In genomic region chr15:50974002-50974754, GRCm38 (mm10) we compare ENCODE assay signal across 19 mouse cellular contexts.
DNase-seq lines count a peak whose midpoint lies in the region; ATAC-seq and TF ChIP-seq lines count a peak whose summit lies in the region.
"Had no signal": no experiment of that assay in that cellular context is flagged by ENCODE, and none has a peak within 500 bp of the region (broad histone marks: within the 10 kb centered on the region; RNA-seq: fewer than 3 reads in every experiment).

No protein-coding gene starts in this region.

- no peaks in the 10 kb centered on the region for H3K9me3 ChIP-seq in lung, postnatal 0 days (ENCODE audit: low read length)
- H3K9me3 ChIP-seq: embryonic facial prominence, embryonic 13.5 days; heart, embryonic 15.5 days; hindbrain, embryonic 10.5 days; intestine, embryonic 15.5 days had no signal

- H3K4me2 ChIP-seq in lung, postnatal 0 days (replicated peaks; ENCODE audit: low read depth, low read length) = no peak overlapping the region
- H3K4me2 ChIP-seq: embryonic facial prominence, embryonic 13.5 days; heart, embryonic 11.5 days; heart, embryonic 15.5 days; hindbrain, embryonic 14.5 days; intestine, embryonic 15.5 days had no signal

- no peak for TF ChIP-seq CTCF in lung, postnatal 0 days (IDR thresholded peaks at IDR 0.05)

- WGBS in lung, postnatal 0 days = 52% methylated on average over 9 of the region's 9 CpGs

- H3K27me3 ChIP-seq in lung, postnatal 0 days (replicated peaks; ENCODE audit: insufficient read depth, low read length) = no peaks in the 10 kb centered on the region
- H3K27me3 ChIP-seq: embryonic facial prominence, embryonic 13.5 days; heart, embryonic 15.5 days; intestine, embryonic 15.5 days had no signal

- DNase-seq in frontal cortex, postnatal 14 days (ENCODE audit: low spot score in 2 of 2) = no peak
- peak; percentile 16 for DNase-seq in lung, postnatal 0 days (ENCODE audit: low spot score)
- DNase-seq in lung, adult 18-20 months = no peak
- peak; percentile 33 for DNase-seq in lung, postnatal 10 days
- no peak for DNase-seq in layer of hippocampus, adult 9-11 months
- no peak for DNase-seq in adrenal gland, postnatal 10 days
- DNase-seq: adrenal gland, adult 2 months; cerebellum, adult 18-20 months; cerebellum, adult 9-11 months; cerebellum, postnatal 36 days; gastrocnemius, postnatal 14 days; heart, adult 2 months had no signal

- H3K9ac ChIP-seq in lung, postnatal 0 days (replicated peaks; ENCODE audit: low read depth) = no peak overlapping the region
- H3K9ac ChIP-seq: embryonic facial prominence, embryonic 13.5 days; heart, embryonic 15.5 days; hindbrain, embryonic 14.5 days; intestine, embryonic 15.5 days had no signal

- no peaks in the 10 kb centered on the region for H3K4me1 ChIP-seq in lung, postnatal 0 days (ENCODE audit: insufficient read depth, low read depth, low read length)
- H3K4me1 ChIP-seq: embryonic facial prominence, embryonic 13.5 days; heart, embryonic 15.5 days; hindbrain, embryonic 10.5 days; intestine, embryonic 15.5 days had no signal

- TF ChIP-seq EP300 in lung, postnatal 0 days (IDR thresholded peaks at IDR 0.05) = 0 out of 2 replicates have a peak, but pooled peaks have one; percentile 3

- peak; percentile 23; the same call in 1 of the 2 replicates for ATAC-seq in frontal cortex, adult (ENCODE audit: low TSS enrichment)
- ATAC-seq in lung, postnatal 0 days = peak; percentile 21; the same call in 1 of the 2 replicates
- ATAC-seq: intestine, embryonic 15.5 days had no signal

- H3K36me3 ChIP-seq in lung, postnatal 0 days (ENCODE audit: insufficient read depth, low read length) = no peaks in the 10 kb centered on the region
- H3K36me3 ChIP-seq: embryonic facial prominence, embryonic 13.5 days; heart, embryonic 15.5 days; hindbrain, embryonic 10.5 days; intestine, embryonic 15.5 days had no signal

- no peak overlapping the region for H3K27ac ChIP-seq in lung, postnatal 0 days (ENCODE audit: low read length)
- H3K27ac ChIP-seq: embryonic facial prominence, embryonic 13.5 days; heart, adult 2 months; heart, embryonic 15.5 days; hindbrain, embryonic 10.5 days; hindbrain, embryonic 14.5 days; intestine, embryonic 15.5 days had no signal

- no peak overlapping the region for H3K4me3 ChIP-seq in lung, postnatal 0 days (ENCODE audit: low read depth, low read length)
- H3K4me3 ChIP-seq: embryonic facial prominence, embryonic 13.5 days; heart, adult 2 months; heart, embryonic 15.5 days; hindbrain, embryonic 10.5 days; intestine, embryonic 15.5 days had no signal

Comparison
In these comparisons a context has a peak if more than half of its experiments do, and no peak if none do; other contexts are left out.
1. DNase-seq: peak in lung, postnatal 0 days (single experiment) and lung, postnatal 10 days (single experiment); none in frontal cortex, postnatal 14 days (0 of 2), lung, adult 18-20 months (0 of 2), layer of hippocampus, adult 9-11 months (single experiment) and adrenal gland, postnatal 10 days (single experiment).